Mouse (Mus musculus) intestine, postnatal 0 days (tissue): ENCODE measurements around the gene Gpm6a. TPM values are rescaled to one million over a fixed set of nuclear protein-coding genes. Genes with fewer than 3 reads are reported as not detected.

Experiments used
- ATAC-seq: fragments of 200-750 bp; cut with Nextera tagmentation; 2 replicates; pipeline ENCODE4 v1.8.0; 2017; ENCODE audit warnings: mild to moderate bottlenecking, moderate TSS enrichment, moderate library complexity
- H3K27ac ChIP-seq: fragments of 300-500 bp; sonication (generic); 2 replicates; pipeline ENCODE4 v1.5.1; 2014; ENCODE audit warnings: mild to moderate bottlenecking, low read depth, low read length, moderate library complexity
- H3K27me3 ChIP-seq: fragments of 300-500 bp; sonication (generic); replicated peaks from 2 replicates; pipeline ENCODE4 v1.6.1; 2014; ENCODE audit warnings: low read length, mixed read lengths; ENCODE audit not compliant: control insufficient read depth, insufficient read depth
- H3K36me3 ChIP-seq: fragments of 300-500 bp; sonication (generic); 2 replicates; pipeline ENCODE4 v1.6.1; 2014; ENCODE audit warnings: mild to moderate bottlenecking, moderate library complexity; ENCODE audit not compliant: control insufficient read depth, insufficient read depth
- H3K4me1 ChIP-seq: fragments of 300-500 bp; sonication (generic); replicated peaks from 2 replicates; pipeline ENCODE4 v1.6.1; 2014; ENCODE audit warnings: antibody characterized with exemption, low read length, mixed read lengths; ENCODE audit not compliant: control insufficient read depth, insufficient read depth
- H3K4me2 ChIP-seq: fragments of 300-500 bp; sonication (generic); replicated peaks from 2 replicates; pipeline ENCODE4 v1.6.1; 2014; ENCODE audit warnings: low read depth, mild to moderate bottlenecking, moderate library complexity
- H3K4me3 ChIP-seq: fragments of 300-500 bp; sonication (generic); 2 replicates; pipeline ENCODE4 v1.5.1; 2014; ENCODE audit warnings: low read depth, low read length
- H3K9ac ChIP-seq: fragments of 300-500 bp; sonication (generic); 2 replicates; pipeline ENCODE4 v1.6.1; 2014; ENCODE audit warnings: mild to moderate bottlenecking, low read depth, low read length
- H3K9me3 ChIP-seq: fragments of 300-500 bp; sonication (generic); 2 replicates; pipeline ENCODE4 v1.6.1; 2016; ENCODE audit warnings: mixed run types; ENCODE audit not compliant: control insufficient read depth
- CTCF ChIP-seq: sonication (generic); IDR thresholded peaks from 2 replicates; pipeline ENCODE4 v1.5.1; 2016; ENCODE audit warnings: low read depth, mild to moderate bottlenecking, control low read depth, antibody characterized with exemption, moderate library complexity
- WGBS: fragments of 180-500 bp; shearing (Covaris S2); extraction: QIAGEN DNeasy Blood & Tissue Kit; methylation state at CpG from one replicate; pipeline ENCODE4 v1.1.7; 2014; 5-methylcytosine and 5-hydroxymethylcytosine counted together
- polyA plus RNA-seq: library from polyadenylated mRNA; unstranded; fragments of >200 nt; fragmentation: Nextera tagmentation; extraction: Ambion mirVana; gene quantifications from 2 replicates; pipeline ENCODE4 v1.2.1, GENCODE M21; 2015

Gpm6a gene
- polyA plus RNA-seq, 1 experiment from 2014 or later, result 11.0 TPM

DNA sequence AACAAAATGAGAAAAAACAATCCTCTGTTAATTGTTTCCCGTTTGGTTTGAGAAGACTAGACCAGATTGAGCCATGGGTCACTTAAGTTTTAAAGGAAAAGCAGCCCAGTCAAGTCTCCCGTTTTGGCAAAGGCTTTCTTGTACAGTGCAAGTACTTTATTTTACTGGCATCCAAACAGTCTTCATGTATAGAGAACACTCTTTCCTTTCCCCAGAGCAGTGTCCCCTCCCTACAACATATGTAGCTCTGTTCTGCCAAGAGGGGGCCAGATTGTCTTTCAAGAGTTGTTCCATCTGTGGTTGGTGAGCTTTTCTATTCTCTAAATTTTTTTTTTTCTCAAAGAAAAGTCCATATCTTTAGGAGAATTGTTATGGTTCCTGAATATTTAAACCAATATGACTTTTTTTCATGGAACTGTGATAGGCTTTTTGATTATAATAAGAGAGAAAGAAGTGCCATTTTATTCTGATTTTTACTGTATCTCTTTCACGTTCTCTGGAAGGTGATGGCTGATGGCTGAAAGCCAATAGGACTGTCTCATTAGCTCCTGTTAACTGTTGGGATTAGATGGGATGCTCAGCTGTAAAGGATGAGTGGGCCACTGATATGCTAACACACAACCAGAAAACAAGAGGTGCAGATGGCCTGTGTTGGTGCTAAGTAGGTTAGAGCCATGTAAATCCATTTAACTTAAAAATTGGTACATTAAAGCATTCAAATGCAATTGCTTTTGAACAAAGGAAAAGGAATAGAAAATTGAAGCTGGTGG is 37.4 kb downstream of the Gpm6a start:
- no peaks in the 10 kb centered on the region for H3K9me3 ChIP-seq
- H3K4me1 ChIP-seq, result no peaks in the 10 kb centered on the region
- WGBS, result 62% methylated on average over 3 of the region's 3 CpGs
- ATAC-seq, result no peak
- no peak overlapping the region for H3K9ac ChIP-seq
- H3K27ac ChIP-seq, result no peak overlapping the region
- H3K36me3 ChIP-seq, result no peaks in the 10 kb centered on the region
- H3K27me3 ChIP-seq, result no peaks in the 10 kb centered on the region
- H3K4me2 ChIP-seq, result no peak overlapping the region
- no peak overlapping the region for H3K4me3 ChIP-seq
- no peak for TF ChIP-seq CTCF

DNA sequence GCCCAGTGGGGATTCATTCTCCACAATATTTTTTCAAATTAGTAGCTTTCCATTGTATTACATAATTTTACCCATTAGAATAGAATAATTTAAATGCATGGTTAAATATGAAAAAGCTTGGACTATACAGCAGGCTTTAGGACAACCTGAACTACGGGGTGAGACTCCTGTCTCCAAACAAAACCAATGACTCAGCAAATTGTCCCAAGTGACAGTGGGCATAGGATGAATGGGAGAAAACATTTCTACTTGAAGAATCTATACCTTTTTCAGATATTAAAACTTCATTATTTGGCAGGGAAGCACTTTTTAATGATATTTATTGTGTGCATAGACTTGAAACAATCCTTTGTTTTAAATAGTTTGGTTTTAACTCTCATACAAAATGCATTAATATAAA is 41.0 kb downstream of the Gpm6a start:
- Histone ChIP-seq H3K36me3 (no peaks in the 10 kb centered on the region), H3K9ac (no peak overlapping the region), H3K4me3 (no peak overlapping the region), H3K4me1 (no peaks in the 10 kb centered on the region), H3K27ac (no peak overlapping the region), H3K4me2 (no peak overlapping the region), H3K27me3 (no peaks in the 10 kb centered on the region), H3K9me3 (no peaks in the 10 kb centered on the region)
- WGBS, result 76% methylated on average over 1 of the region's 1 CpGs
- no peak for TF ChIP-seq CTCF
- ATAC-seq, result no peak

GRCm38 (mm10) chr8:55002398-55002797 is 47.8 kb downstream of the Gpm6a start:
- H3K27ac ChIP-seq, result no peak overlapping the region
- no peaks in the 10 kb centered on the region for H3K9me3 ChIP-seq
- no peak for ATAC-seq
- H3K27me3 ChIP-seq, result no peaks in the 10 kb centered on the region
- 94% methylated on average over 1 of the region's 1 CpGs for WGBS
- H3K9ac ChIP-seq, result no peak overlapping the region
- H3K4me2 ChIP-seq, result no peak overlapping the region
- TF ChIP-seq CTCF, result no peak
- no peaks in the 10 kb centered on the region for H3K36me3 ChIP-seq
- H3K4me1 ChIP-seq, result no peaks in the 10 kb centered on the region
- no peak overlapping the region for H3K4me3 ChIP-seq

DNA sequence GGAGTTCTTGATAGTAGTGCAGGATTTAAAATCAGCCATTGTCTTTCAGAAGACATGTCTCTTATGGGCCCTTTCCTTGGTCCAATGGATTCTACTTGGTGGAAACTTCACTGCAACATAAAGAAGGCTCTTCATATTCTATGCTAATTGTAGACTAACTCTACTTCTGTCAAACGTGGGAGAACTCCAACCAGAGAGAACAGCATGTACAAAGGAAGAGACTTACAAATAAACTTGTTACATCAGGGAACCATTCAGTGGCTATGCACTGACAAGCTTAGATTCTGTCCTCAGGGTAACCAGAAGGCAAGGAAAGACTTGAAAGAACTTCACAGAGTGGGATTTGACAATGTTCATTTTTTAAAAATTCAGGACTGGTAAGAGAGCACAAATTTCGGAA is 48.3 kb downstream of the Gpm6a start:
- H3K4me3 ChIP-seq, result no peak overlapping the region
- H3K27me3 ChIP-seq, result no peaks in the 10 kb centered on the region
- no peak overlapping the region for H3K4me2 ChIP-seq
- WGBS, result 54% methylated on average over 2 of the region's 2 CpGs
- ATAC-seq, result no peak
- H3K4me1 ChIP-seq, result no peaks in the 10 kb centered on the region
- no peak for TF ChIP-seq CTCF
- H3K9me3 ChIP-seq, result no peaks in the 10 kb centered on the region
- H3K9ac ChIP-seq, result no peak overlapping the region
- H3K27ac ChIP-seq, result no peak overlapping the region
- H3K36me3 ChIP-seq, result no peaks in the 10 kb centered on the region

DNA sequence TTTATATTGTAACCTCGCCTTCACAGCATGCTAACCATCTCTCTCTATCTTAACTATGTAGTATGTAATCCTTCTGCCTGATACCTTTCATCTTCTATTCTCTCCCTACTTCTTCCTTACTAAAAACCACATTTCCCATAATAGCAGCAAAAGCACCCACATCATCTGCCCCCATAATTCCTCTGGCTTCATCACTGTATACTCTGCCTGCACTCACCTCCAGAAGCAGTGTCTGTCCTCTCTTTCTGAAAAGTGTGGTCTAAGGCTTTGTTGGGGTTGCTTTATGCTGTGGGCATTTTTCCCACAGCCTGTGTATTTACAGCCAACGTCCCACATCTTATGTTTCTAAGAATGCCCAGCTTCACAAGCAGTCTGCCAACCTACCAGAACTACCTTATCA is 57.6 kb downstream of the Gpm6a start:
- Histone ChIP-seq H3K4me3 (no peak overlapping the region), H3K4me2 (no peak overlapping the region), H3K9me3 (no peaks in the 10 kb centered on the region), H3K9ac (no peak overlapping the region), H3K27me3 (no peaks in the 10 kb centered on the region), H3K4me1 (no peaks in the 10 kb centered on the region), H3K27ac (no peak overlapping the region), H3K36me3 (no peaks in the 10 kb centered on the region)
- 65% methylated on average over 2 of the region's 2 CpGs for WGBS
- no peak for ATAC-seq
- TF ChIP-seq CTCF, result no peak

DNA sequence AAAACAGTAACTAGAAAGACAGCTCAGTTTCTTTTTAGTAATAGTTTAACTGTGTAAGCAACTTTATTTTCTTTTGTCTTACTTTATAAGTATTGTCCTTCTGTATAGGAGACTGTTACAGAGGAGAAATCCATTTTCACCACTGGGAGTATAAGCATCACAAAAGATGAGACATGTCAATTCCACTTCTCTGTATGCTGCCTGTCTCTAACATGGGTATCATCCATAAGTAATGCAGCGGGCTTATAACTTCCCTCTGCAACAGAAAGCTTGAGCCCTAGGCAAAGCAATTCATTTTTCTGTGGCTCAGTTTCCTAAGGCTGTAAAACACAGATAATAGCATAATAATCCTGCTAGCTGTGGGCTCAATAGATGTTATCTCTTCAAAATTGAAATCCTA is 62.4 kb downstream of the Gpm6a start:
- TF ChIP-seq CTCF, result no peak
- no peak overlapping the region for H3K27ac ChIP-seq
- H3K27me3 ChIP-seq, result no peaks in the 10 kb centered on the region
- ATAC-seq, result no peak
- no peak overlapping the region for H3K9ac ChIP-seq
- no peaks in the 10 kb centered on the region for H3K36me3 ChIP-seq
- no peak overlapping the region for H3K4me3 ChIP-seq
- H3K9me3 ChIP-seq, result no peaks in the 10 kb centered on the region
- WGBS, result 67% methylated on average over 1 of the region's 1 CpGs
- H3K4me1 ChIP-seq, result no peaks in the 10 kb centered on the region
- H3K4me2 ChIP-seq, result no peak overlapping the region
